Mouse (Mus musculus) sigmoid colon, adult 10 weeks (tissue): ENCODE data around the gene Zfp385b. TPM values are rescaled to one million over a fixed set of nuclear protein-coding genes. Genes with fewer than 3 reads are reported as not detected.

Source experiments
- polyA plus RNA-seq: library from polyadenylated mRNA; stranded (reverse); fragments of 350-450 nt; fragmentation: Illumina TruSeq; extraction: RNeasy Lipid Tissue Mini Kit (QIAGEN cat#74804); gene quantifications from one replicate; pipeline ENCODE4 v1.2.3, GENCODE M21; 2014; ENCODE audit warnings: low read depth, low replicate concordance

The Zfp385b gene
- 7.8 TPM for polyA plus RNA-seq

DNA sequence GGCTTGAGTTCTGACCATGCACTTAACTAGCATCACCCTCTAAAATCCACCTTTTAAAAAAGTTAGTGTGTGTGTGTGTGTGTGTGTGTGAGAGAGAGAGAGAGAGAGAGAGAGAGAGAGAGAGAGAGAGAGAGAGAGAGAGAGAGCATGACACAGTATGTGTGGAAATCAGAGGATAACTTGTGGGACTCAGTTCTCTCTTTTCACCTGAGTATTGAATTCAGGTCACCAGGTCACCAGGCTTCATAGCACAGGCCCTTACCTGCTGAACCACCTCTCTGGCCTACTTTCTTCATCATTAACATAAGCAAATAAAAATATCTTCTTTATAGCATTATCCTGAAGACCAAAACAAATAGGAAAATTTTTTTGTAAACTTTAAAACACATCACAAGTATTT lies at the start of gene Zfp385b:
Zfp385b (minus strand) TSS at position 101 of the 400 bp plus-strand sequence.

Other genes with a start within 250 kb of the Zfp385b start
- gene Cwc22, start 126.7 kb upstream of the Zfp385b start, polyA plus RNA-seq: 41.7 TPM